Comparison of ENCODE assay signal across 9 mouse cellular contexts in the genomic region with DNA sequence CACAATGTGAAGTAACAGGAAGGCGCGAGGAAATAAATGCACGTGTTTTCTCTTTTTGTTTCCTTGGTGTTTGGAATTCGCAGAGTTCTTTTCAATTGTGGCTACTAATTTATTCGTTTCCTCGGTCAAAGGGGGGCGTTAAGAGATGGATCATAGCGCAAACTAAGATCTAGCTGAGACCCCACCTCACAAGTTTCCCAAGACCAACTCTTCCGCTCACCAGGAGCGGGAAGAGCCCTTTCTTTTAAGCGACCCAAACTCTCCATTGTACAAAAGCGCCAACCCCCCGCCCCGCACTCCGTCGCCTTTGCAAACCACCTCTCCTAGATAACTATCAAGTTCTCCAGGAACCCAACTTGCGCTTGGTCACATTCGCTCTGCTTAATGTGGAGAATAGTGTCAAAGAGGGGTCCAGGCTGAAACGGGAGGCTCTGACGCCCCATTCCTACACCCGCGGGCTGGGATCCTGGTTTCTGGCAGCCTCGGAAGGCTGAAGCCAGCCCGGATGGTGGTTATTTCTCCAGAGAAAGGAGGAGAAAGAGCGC. TPM values are rescaled to one million over a fixed set of nuclear protein-coding genes. Genes with fewer than 3 reads are reported as not detected.
A peak's percentile ranks its signal among the peaks of the same experiment; 100 is the strongest.
DNase-seq lines count a peak whose midpoint lies in the region; ATAC-seq and TF ChIP-seq lines count a peak whose summit lies in the region.
"Had no signal": no experiment of that assay in that cellular context is flagged by ENCODE, and none has a peak within 500 bp of the region (broad histone marks: within the 10 kb centered on the region; RNA-seq: fewer than 3 reads in every experiment).

No protein-coding gene starts in this region.

- no peaks in the 10 kb centered on the region for H3K36me3 ChIP-seq in embryonic facial prominence, embryonic 13.5 days
- no peaks in the 10 kb centered on the region for H3K36me3 ChIP-seq in hindbrain, embryonic 16.5 days (ENCODE audit: control insufficient read depth, insufficient read depth, low read length)
- no peaks in the 10 kb centered on the region for H3K36me3 ChIP-seq in neural tube, embryonic 13.5 days

- peak overlapping the region; percentile 55 for H3K4me3 ChIP-seq in left cerebral cortex, adult 2 months
- H3K4me3 ChIP-seq in embryonic facial prominence, embryonic 13.5 days = peak overlapping the region; percentile 51
- H3K4me3 ChIP-seq in hindbrain, embryonic 16.5 days (ENCODE audit: low read length) = peak overlapping the region; percentile 73
- H3K4me3 ChIP-seq in neural tube, embryonic 13.5 days = peak overlapping the region; percentile 84

- peak overlapping the region; percentile 69 for H3K9ac ChIP-seq in embryonic facial prominence, embryonic 13.5 days
- H3K9ac ChIP-seq in hindbrain, embryonic 16.5 days (ENCODE audit: low read depth, low read length) = peak overlapping the region; percentile 86
- H3K9ac ChIP-seq in neural tube, embryonic 13.5 days = peak overlapping the region; percentile 93

- ATAC-seq in embryonic facial prominence, embryonic 13.5 days (ENCODE audit: insufficient number of reproducible peaks, insufficient read depth, low FRiP score, low TSS enrichment, low read depth) = no peak
- ATAC-seq in hindbrain, embryonic 16.5 days = no peak
- ATAC-seq in neural tube, embryonic 13.5 days (ENCODE audit: low read depth) = 0 out of 2 replicates have a peak, but pooled peaks have one; percentile 24
- ATAC-seq: Patski had no signal

- 0 out of 2 replicates have a peak overlapping the region, but pooled peaks have one; percentile 40 for H3K27ac ChIP-seq in left cerebral cortex, adult 2 months
- H3K27ac ChIP-seq in embryonic facial prominence, embryonic 13.5 days = no peak overlapping the region
- H3K27ac ChIP-seq in hindbrain, embryonic 16.5 days (ENCODE audit: low read depth, low read length) = peak overlapping the region; percentile 85
- H3K27ac ChIP-seq in neural tube, embryonic 13.5 days (replicated peaks) = peak overlapping the region; percentile 94

- no peaks in the 10 kb centered on the region for H3K9me3 ChIP-seq in embryonic facial prominence, embryonic 13.5 days
- H3K9me3 ChIP-seq in hindbrain, embryonic 16.5 days (ENCODE audit: control insufficient read depth, low read length) = no peaks in the 10 kb centered on the region
- no peaks in the 10 kb centered on the region for H3K9me3 ChIP-seq in neural tube, embryonic 13.5 days

- TF ChIP-seq CTCF in left cerebral cortex, adult 2 months (IDR thresholded peaks at IDR 0.05) = no peak

- H3K27me3 ChIP-seq in embryonic facial prominence, embryonic 13.5 days = peaks cover 80% of the 10 kb centered on the region
- no peaks in the 10 kb centered on the region for H3K27me3 ChIP-seq in hindbrain, embryonic 16.5 days (replicated peaks; ENCODE audit: control insufficient read depth, insufficient read depth, low read length)
- H3K27me3 ChIP-seq in neural tube, embryonic 13.5 days = peaks cover 22% of the 10 kb centered on the region

- peak overlapping the region; percentile 93 for H3K4me2 ChIP-seq in embryonic facial prominence, embryonic 13.5 days
- peak overlapping the region; percentile 96 for H3K4me2 ChIP-seq in hindbrain, embryonic 16.5 days (ENCODE audit: low read length)
- peak overlapping the region; percentile 96 for H3K4me2 ChIP-seq in neural tube, embryonic 13.5 days

- DNase-seq in left cerebral cortex, adult 2 months (ENCODE audit: extremely low spot score in 1 of 2, low spot score in 2 of 2) = no peak
- no peak for DNase-seq in left cerebral cortex, postnatal 25 days (ENCODE audit: low spot score in 2 of 2)
- DNase-seq in gastrocnemius, postnatal 4 days (ENCODE audit: low spot score in 2 of 2) = no peak
- no peak for DNase-seq in frontal cortex, postnatal 25 days (ENCODE audit: low spot score in 2 of 2)
- DNase-seq in cerebellum, adult 9-11 months = no peak

- peaks cover 36% of the 10 kb centered on the region for H3K4me1 ChIP-seq in embryonic facial prominence, embryonic 13.5 days
- H3K4me1 ChIP-seq in hindbrain, embryonic 16.5 days (ENCODE audit: control insufficient read depth, insufficient read depth, low read depth, low read length) = peaks cover 23% of the 10 kb centered on the region
- H3K4me1 ChIP-seq in neural tube, embryonic 13.5 days (replicated peaks) = peaks cover 44% of the 10 kb centered on the region

- intact Hi-C loops in left cerebral cortex, adult 2 months (cut with DNase I) = loop anchor here (5.0 kb wide), 3 partner anchors 185 to 335 kb away; no protein-coding TSS in a partner anchor
- intact Hi-C loops in left cerebral cortex, postnatal 25 days (cut with DNase I) = loop anchor here (1.0 to 5.0 kb wide), 2 partner anchors 105 to 214 kb away; no protein-coding TSS in a partner anchor

- WGBS in embryonic facial prominence, embryonic 13.5 days = 0% methylated on average over 25 of the region's 25 CpGs
- under 1% methylated on average over 25 of the region's 25 CpGs for WGBS in hindbrain, embryonic 16.5 days
- under 1% methylated on average over 25 of the region's 25 CpGs for WGBS in neural tube, embryonic 13.5 days

RNA-seq across cellular contexts. Expression of a gene that starts 0.9 kb away (rescaled TPM):
- 10 to 100 TPM; 18.0 to 21.1 TPM for total RNA-seq in left cerebral cortex, adult 2 months (2021)
- 10 to 100 TPM; 19.0 to 25.4 TPM for total RNA-seq in left cerebral cortex, postnatal 25 days (2021)
- 4.3 and 6.2 TPM in 2 replicates for polyA plus RNA-seq in embryonic facial prominence, embryonic 13.5 days (2015; fragmentation: Nextera tagmentation; extraction: Ambion mirVana)
- polyA plus RNA-seq in hindbrain, embryonic 16.5 days (2015; fragmentation: Nextera tagmentation; extraction: Ambion mirVana) = 21.4 and 21.6 TPM in 2 replicates
- 19.3 and 21.8 TPM in 2 replicates for polyA plus RNA-seq in neural tube, embryonic 13.5 days (2015; fragmentation: Nextera tagmentation; extraction: Ambion mirVana)
- total RNA-seq in gastrocnemius, postnatal 4 days (2021) = 10 to 100 TPM in 1 of 2 experiments, 1 to 10 TPM in 1; 7.0 to 10.8 TPM
